Mouse (Mus musculus): Measurements from ENCODE around the gene Sqstm1.
"Not testable (repeated sequence)": the region's sequence is repeated elsewhere in the genome, so short reads cannot be mapped to it uniquely, and the experiment has no call there.

Sqstm1 gene

DNA sequence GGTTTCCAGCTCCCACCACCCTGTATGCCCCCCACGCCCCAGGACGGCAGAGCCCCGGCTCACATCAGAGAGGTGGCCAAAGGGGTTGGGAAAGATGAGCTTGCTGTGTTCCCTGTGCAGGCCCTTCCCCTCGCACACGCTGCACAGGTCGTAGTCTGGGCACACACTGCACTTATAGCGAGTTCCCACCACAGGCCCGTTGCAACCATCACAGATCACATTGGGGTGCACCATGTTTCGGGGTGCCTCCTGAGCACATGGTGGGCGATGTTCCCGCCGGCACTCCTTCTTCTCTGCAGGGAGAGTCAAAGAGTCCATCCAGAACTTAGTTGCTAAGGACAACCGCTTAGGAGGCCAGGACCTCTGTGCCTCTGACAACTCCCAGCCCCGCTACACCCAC, 3.3 kb downstream of the Sqstm1 start:
- DNase-seq, result no peak

GRCm38 (mm10) chr11:50206037-50206436, 4.6 kb downstream of the Sqstm1 start:
- DNase-seq, result no peak

DNA sequence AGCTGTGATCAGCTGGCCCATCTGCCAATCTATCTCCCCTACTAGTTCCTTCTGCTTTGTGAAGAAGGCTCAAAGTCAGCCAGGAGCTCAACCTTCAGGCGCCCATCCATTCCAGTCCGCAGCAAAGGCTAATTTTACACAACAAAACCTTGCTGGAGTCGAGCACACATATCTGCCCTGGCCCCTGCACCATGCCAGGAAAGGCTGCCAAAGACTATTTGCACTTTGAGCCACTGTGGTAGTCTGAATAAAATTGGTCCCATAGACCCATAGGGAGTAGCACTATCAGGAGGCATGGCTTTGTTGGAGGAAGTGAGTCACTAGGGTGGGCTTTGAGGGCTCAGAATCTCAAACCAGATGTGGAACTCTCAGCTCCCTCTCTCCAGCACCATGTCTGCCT, 5.2 kb downstream of the Sqstm1 start:
- DNase-seq, result no peak

DNA sequence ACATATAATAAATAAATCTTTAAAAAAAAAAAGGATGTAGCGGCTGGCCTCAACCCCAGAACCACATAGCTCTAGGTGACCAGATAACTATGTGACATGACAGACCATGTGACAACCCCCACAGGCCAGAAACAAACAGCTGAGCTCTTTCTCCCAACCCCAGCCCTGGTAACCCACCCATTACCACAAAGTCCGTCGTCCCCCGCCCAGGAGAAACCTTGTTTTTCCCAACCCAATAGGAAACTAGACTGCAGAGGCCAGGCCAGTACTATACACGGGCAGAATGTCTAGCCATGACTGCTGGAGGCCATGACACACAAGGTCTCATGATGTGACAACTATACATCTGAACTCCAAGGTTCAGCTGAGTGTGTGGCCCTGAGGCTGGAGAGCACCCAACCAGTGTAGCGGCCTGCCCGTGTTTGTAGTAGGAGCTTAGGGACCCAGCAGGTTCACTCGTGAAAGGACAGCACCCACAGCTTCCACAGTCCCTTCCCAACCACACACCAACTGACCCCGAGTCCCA, 7.3 kb downstream of the Sqstm1 start:
- DNase-seq, result no peak

GRCm38 (mm10) chr11:50201590-50201989, 9.0 kb downstream of the Sqstm1 start:
- DNase-seq, result no peak

- DNase-seq, result no peak
Observed at GRCm38 (mm10) chr11:50200613-50201012, 10.0 kb downstream of the Sqstm1 start.

DNA sequence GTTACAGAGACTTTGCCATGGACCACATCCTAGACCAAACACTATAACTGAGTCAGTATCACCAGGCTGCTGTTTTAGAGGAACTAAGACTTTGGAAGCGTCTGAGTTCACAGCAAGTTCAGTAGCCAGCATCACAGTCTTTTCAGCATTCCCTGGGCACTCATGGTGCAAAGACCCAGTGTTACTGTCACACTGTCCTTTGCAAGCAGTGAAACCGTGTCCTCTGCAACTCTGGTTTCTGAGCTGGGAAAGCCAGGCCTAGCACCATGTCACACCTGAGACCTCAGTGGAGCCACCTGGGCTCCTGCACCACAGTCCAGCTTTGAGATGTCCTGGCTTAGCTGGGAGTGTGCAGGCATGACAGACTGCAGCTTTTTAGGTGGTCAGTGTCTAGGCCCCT, 11.7 kb downstream of the Sqstm1 start:
- DNase-seq, result no peak

DNA sequence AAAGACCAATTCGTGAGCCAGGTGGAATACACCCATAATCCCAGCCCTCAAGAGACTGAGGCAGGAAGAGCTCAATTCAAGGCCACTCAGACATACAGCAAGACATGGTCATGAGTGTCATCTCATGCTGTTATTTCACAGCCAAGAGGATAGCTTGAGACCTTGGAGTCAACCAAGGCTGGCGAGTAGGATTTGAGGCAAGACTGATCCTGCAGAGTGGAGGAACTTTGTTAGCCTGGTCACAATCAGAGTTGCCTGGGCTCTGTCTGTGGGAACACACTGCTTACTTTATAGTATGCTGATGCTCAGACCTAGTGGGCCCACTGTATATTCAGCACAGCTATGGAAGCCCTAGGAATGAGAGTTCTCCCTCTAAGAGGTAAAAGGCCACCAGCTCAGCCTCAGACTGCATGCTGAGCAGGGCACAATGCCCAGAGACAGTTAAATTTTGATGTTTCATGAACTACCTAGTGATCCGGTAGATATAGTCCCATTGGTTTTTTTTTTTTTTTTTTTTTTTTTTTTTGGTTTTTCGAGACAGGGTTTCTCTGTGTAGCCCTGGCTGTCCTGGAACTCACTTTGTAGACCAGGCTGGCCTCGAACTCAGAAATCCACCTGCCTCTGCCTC, 12.3 kb downstream of the Sqstm1 start:
- DNase-seq, result no peak

DNA sequence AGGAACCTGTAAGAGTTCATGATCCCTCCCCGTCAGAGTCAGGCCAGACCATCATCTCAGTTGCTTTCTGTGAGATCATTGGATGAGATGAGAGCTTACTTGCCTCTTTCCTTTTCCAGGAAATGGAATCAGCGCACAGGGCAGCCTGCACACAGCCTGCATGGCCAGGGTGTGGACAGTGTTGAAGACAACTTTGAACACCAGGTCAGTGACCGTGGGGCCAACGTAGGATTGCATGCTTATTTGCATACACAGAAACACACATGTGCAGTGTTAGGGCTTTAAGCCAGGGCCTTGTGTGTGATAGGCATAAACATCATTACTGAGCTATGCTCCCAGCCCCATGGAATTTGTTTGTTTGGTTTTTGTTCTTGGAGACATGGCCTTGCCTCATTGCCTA, 13.1 kb downstream of the Sqstm1 start:
- no peak for DNase-seq

DNA sequence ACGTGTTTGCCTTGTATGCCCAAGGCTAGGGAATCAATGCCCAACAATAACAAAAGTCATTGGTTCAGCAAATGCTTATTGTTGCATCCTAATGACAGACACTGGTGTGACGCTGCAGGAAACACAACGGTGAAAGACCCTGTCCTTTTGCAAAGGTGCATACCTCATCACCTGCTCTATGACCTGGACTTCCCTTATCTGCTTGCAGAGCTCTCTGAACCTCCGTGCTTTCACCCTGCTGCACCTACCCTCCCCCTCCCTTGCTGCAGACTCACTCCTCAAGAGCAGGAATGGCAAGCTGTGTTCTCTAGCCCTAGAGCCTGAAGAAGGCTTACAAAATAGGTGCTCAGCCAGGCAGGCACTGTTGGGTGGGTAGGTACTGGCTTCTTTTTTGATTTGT, 15.8 kb downstream of the Sqstm1 start:
- DNase-seq, result no peak

DNA sequence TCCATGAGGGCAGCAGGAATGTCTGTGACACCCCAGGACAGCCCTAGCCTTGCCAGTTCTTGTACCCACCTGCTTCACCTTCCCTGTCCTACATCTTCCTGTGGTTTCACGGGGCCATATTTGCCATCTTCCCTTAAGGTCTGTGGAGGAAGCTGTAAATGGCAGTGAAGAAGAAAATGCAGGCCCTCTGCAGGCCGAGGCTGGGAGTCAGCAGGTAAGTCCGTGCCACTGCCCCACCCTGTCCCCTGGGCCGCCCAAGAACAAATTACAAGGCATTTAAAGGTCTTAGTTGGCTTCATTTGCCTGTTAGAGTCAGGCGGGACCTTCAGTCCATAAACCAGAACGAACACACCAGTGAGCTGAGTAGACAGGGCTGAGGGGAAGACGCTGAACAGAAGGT, 16.6 kb downstream of the Sqstm1 start:
- no peak for DNase-seq

- no peak for DNase-seq
Observed at GRCm38 (mm10) chr11:50192278-50192677, 18.3 kb downstream of the Sqstm1 start.

DNA sequence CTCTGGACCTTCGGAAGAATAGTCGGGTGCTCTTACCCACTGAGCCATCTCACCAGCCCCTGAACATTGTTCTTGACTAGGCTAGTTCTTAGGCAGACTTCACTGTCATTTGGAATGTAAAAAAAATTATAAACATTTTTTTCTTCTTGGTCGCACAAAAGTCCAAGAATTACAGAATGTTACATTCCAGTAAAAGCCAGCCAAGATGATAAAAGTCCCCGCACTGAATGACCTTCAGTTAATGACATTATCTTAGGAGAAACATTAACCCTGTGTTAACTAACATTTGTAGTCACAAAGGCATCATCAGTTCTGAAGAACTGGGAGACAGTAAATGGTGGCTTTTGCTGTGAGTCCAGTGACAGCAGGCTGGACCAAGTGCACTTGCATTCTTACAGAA, 20.3 kb downstream of the Sqstm1 start:
- no peak for DNase-seq

DNA sequence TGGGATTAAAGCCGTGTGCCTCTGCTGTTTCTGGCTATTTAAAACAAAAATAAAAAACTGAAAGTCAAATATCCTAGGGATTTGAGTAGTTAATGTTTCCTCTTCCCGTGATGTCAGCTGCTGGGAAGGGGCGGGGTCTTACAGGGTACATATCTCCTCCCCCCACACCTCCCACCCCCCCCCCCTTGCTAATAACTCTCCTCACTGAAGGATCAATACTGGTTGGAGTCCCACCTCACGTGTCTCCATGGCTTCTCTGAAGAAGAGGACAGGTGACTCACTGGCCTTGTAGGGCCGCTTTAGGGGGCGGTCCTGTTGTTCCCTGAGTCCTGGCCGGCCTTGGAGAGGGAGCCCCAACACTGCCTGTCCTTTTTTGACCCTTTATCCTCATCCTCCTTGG, 21.9 kb downstream of the Sqstm1 start:
- no peak for DNase-seq

GRCm38 (mm10) chr11:50184788-50185187, 25.8 kb downstream of the Sqstm1 start:
- DNase-seq, result no peak

GRCm38 (mm10) chr11:50182702-50183101, 27.9 kb downstream of the Sqstm1 start:
- no peak for DNase-seq

DNA sequence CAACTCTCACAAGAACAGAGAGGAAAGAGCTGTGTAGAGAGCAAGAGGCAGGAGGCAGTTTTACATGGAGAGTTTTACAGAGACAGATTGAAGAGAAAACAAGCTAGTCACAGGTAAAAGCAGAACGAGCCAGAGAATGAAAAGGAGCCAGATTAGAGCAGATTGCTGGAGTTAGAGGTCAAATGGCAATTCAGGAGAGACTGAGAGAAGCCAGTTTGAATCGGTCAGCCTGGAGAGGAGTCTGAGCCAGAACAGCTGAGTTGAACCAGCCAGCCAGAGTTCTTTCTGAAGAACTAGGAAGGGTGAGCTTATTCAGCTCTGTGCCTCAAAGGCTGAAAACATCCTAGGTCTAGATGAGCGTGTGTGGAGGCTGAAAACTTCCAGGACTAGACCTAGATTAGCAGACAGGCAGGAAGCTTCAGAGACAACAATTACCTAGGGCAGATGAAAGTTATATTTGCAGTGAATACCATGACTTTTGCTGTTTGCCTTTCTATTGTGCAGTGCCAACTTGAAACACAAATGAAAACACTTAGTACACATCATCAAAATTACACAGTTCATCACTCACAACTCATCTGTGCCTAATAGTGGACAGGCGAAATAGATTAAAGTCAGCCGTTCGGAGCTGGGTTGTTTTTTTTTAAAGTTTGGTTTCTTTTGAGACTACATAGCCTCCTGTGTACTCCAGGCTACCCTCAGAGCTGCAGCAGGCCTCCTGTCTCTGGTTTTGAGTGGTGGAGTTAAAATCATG, 30.0 kb downstream of the Sqstm1 start:
- no peak for DNase-seq

DNA sequence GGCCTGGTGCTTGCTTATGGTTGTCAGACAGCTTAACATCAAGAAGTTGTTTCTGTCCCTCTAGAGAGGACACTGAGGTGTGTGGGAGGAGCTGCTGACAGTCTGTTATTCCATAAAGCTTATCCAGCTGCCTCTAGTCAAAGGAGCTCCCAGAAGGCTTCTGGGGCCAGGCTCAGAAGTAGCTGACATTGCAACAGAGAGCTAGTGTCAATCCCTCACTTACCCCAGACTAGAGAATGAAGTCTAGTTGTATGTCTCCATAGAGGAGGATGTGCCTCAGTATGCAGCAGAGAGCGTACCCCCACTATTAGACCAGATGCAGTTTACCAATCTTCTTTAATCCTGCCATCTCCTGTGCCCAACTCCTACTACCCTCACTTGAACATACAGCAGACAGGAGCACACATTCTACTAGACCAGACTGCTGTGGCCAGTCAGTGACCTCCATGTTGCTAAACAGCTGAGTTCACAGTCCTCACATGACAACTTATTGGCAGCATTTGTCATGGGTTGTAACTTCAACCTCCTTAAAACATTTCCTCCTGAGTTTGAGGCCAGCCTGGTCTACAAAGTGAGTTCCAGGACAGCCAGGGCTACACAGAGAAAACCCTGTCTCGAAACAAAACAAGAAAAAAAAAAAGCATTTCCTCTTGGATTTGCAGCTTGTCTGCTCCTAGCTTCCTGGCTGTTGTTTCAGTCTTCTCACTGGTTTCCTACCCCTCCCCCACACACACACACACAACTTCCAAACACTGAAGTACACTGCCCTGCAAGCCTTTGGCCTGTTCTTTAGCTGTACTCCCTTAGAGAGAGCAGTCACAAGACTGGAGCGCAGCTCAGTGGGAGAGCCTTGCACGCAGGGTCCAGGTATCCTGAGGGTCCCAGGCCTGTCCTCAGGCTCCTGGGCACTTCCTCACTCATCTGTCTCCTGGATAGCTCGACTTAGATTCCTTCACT, 31.8 kb downstream of the Sqstm1 start:
- no peak for DNase-seq

DNA sequence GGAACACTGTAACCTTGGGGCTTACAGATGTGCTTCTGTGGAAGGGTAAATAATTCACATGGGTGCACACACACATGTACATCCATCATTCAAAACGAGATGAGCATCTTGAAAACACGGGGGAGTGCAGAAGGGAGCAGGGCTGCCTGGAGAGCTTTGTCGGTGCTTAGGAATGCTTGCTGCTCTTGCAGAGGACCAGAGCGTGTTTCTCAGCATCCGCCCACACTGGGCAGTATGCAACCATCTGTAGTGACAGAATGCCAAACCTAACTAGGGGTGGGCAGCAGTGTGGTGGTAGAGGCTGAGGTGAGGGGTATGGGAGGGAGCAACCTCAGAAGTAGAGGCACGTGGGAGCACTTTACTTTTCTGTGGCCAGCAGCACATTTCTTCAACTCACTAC, 33.5 kb downstream of the Sqstm1 start:
- DNase-seq, result no peak

DNA sequence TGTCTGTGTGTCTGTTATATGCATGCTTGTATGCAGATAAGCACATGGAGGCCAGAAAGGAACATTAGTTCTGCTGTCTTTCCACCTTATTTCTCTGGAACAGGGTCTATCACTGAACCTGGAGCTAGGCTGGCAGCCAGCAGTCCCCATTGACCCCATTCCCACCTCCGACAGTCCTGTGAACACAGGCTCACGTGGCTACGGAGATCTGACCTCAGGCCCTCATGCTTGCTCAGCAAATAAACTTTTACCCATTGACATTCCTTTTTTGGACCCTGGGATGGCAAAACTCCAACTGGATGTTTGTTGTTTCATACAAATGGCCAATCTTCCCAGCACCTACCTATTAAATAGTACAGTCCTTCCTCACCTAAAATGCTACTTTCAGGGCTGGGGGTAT, 34.3 kb downstream of the Sqstm1 start:
- no peak for DNase-seq

DNA sequence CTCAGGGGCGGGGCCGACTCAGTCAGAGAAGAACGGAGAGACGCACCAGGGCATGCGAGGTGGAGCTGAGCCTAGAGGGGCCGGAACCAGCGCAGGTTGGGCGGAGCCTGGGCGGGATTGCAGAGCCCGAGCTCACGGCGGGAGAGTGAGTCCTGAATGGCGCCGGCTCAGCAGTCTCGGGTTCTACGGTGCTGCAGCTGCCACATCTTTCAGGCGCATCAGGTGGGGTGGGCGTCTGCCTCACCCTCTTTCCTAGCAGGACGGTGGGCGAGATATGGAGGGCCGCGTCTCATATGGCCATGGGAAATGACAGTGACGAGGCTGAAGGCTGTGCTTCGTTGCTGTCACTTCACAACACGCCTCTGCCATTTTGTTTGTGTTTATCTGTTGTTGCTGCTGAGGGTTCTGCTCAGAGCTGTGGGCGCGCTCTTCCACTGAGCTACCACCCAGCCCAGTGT, 35.9 kb downstream of the Sqstm1 start:
- DNase-seq, result peak; percentile 98

DNA sequence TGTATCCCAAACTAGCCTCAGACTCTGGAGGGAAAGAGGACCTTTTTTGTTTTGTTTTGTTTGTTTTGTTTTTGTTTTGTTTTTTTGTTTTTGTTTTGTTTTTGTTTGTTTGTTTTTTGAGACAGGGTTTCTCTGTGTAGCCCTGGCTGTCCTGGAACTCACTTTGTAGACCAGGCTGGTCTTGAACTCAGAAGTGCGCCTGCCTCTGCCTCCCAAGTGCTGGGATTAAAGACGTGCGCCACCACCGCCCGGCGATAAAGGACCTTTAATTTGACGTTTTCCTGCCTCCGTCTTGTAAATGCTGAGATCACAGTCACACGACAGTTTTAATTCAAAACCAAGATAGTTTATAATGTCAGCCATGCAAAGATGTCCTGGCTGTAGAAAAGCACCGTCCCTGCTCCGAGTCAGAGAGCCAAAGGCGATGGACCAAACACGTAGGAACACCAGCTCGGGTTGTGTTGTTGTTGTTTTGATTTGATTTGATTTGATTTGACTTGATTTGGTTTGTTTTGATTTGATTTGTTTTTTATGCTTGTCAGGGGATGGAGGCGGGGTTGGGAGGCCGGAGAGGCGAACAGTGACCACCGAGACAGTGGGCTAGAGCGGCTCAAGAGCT, 36.4 kb downstream of the Sqstm1 start, which contains the start of gene Mrnip:
Mrnip (plus strand) TSS at position 334 of the 619 bp plus-strand sequence.
- DNase-seq, result not testable (repeated sequence)

DNA sequence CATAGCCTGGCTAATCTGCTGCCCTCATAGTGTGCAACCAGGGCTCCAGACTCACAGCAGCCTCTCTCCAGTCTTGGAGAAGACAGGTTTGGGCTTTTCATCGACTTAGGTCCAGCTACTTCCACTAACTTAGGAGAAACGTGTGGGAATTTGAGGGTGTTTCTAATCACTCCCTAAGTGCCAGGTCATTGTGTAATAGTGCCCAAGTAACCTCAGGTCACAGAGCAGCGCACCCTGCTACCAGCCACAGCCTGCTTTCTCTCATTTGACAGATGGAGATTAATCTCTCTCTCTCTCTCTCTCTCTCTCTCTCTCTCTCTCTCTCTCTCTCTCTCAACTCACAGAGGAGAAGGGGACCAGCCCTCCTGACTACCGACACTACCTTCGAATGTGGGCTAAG, 42.3 kb downstream of the Sqstm1 start:
- no peak for DNase-seq

Data from layer of hippocampus, adult 9-11 months (tissue).